Mouse (Mus musculus): ENCODE measurements around the gene Nckap5.

GRCm38 (mm10) chr1:126565151-126565725 is 265.4 kb downstream of the Nckap5 start:
- TF ChIP-seq CTCF (IDR thresholded peaks at IDR 0.05; ENCODE audit: insufficient read depth, low read length), result no peak
- TF ChIP-seq POLR2A (IDR thresholded peaks at IDR 0.05; ENCODE audit: borderline replicate concordance, extremely low read depth, low read depth, low read length), result no peak
